Mouse (Mus musculus) erythroblast, embryonic 14.5 days (primary cell): Measurements from ENCODE around the gene Prdm15.

Source experiments
- GATA1 ChIP-seq: IDR thresholded peaks from 2 replicates; pipeline ENCODE4 v1.6.1; 2012; ENCODE audit warnings: low read length, inconsistent platforms, mixed read lengths
- TAL1 ChIP-seq: IDR thresholded peaks from 3 replicates; pipeline ENCODE4 v1.6.1; 2012; ENCODE audit warnings: low read length, inconsistent platforms, mixed read lengths

DNA sequence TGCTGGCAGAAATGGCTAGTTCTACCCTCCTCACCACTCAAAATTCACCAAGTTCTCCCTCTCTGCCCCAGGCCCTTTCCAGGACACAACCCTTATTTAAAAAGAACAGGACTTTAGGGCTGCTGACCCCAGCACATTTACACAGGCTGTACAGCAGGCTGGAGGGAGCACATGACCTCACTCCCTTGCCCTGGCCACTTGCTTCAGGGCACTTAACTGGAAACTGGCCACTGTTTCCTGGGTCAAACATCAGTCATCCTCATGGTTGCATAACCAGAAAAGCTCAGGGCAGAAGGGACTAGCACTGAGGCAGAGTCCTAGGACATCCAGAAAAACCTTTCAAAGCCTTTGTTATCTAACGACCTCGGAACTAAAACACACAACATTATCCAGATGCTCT, 93.4 kb downstream of the Prdm15 start:
- TF ChIP-seq GATA1 (no peak), TAL1 (no peak)
